Mouse (Mus musculus): Measurements from ENCODE around the gene Tnf.

GRCm38 (mm10) chr17:35218516-35219193 lies 16.8 kb upstream of the Tnf start:
- no peak for TF ChIP-seq CTCF (IDR thresholded peaks at IDR 0.05; ENCODE audit: extremely low read depth, insufficient read length, insufficient replicate concordance, low read depth, low read length)
- no peak for TF ChIP-seq POLR2A (IDR thresholded peaks at IDR 0.05; ENCODE audit: low read depth, low read length)

All from small intestine, adult 2 months (tissue).